Mouse (Mus musculus) neural tube, embryonic 12.5 days (tissue): ENCODE data around the gene Gemin4. TPM values are rescaled to one million over a fixed set of nuclear protein-coding genes. Genes with fewer than 3 reads are reported as not detected.

Source experiments
- ATAC-seq: fragments of 200-750 bp; cut with Nextera tagmentation; 2 replicates; pipeline ENCODE4 v1.8.0; 2017; ENCODE audit warnings: low read depth, mild to moderate bottlenecking, moderate TSS enrichment, moderate library complexity; ENCODE audit not compliant: low FRiP score
- H3K27ac ChIP-seq: fragments of 300-500 bp; sonication (generic); 2 replicates; pipeline ENCODE4 v1.5.1; 2016
- H3K27me3 ChIP-seq: fragments of 300-500 bp; sonication (generic); replicated peaks from 2 replicates; pipeline ENCODE4 v1.6.1; 2016; ENCODE audit warnings: mild to moderate bottlenecking
- H3K36me3 ChIP-seq: fragments of 300-500 bp; sonication (generic); 2 replicates; pipeline ENCODE4 v1.6.1; 2016; ENCODE audit warnings: mild to moderate bottlenecking
- H3K4me1 ChIP-seq: fragments of 300-500 bp; sonication (generic); 2 replicates; pipeline ENCODE4 v1.6.1; 2016
- H3K4me2 ChIP-seq: fragments of 300-500 bp; sonication (generic); replicated peaks from 2 replicates; pipeline ENCODE4 v1.6.1; 2016; ENCODE audit warnings: mild to moderate bottlenecking
- H3K4me3 ChIP-seq: fragments of 300-500 bp; sonication (generic); 2 replicates; pipeline ENCODE4 v1.5.1; 2016
- H3K9ac ChIP-seq: fragments of 300-500 bp; sonication (generic); 2 replicates; pipeline ENCODE4 v1.6.1; 2016; ENCODE audit warnings: mild to moderate bottlenecking
- H3K9me3 ChIP-seq: fragments of 300-500 bp; sonication (generic); 2 replicates; pipeline ENCODE4 v1.6.1; 2016; ENCODE audit warnings: mild to moderate bottlenecking
- WGBS: fragments of 180-500 bp; shearing (Covaris S2); methylation state at CpG from one replicate; pipeline ENCODE4 v1.1.7; 2016; 5-methylcytosine and 5-hydroxymethylcytosine counted together
- polyA plus RNA-seq: library from polyadenylated mRNA; unstranded; fragments of >200 nt; fragmentation: Nextera tagmentation; extraction: Ambion mirVana; gene quantifications from 2 replicates; pipeline ENCODE4 v1.2.1, GENCODE M21; 2016

Gemin4 gene
- polyA plus RNA-seq, 1 experiment from 2014 or later, result 28.6 TPM

- no peak overlapping the region for H3K27ac ChIP-seq
- H3K36me3 ChIP-seq, result peaks cover 12% of the 10 kb centered on the region; the same call in 1 of the 2 replicates
- no peaks in the 10 kb centered on the region for H3K9me3 ChIP-seq
- 68% methylated on average over 5 of the region's 5 CpGs for WGBS
- no peak overlapping the region for H3K4me3 ChIP-seq
- no peak overlapping the region for H3K9ac ChIP-seq
- no peaks in the 10 kb centered on the region for H3K4me1 ChIP-seq
- H3K27me3 ChIP-seq, result no peaks in the 10 kb centered on the region
- no peak for ATAC-seq
- no peak overlapping the region for H3K4me2 ChIP-seq
Measured at GRCm38 (mm10) chr11:76170207-76170606, 47.3 kb downstream of the Gemin4 start.

GRCm38 (mm10) chr11:76168976-76169375 is 48.5 kb downstream of the Gemin4 start:
- H3K4me3 ChIP-seq, result no peak overlapping the region
- WGBS, result 84% methylated on average over 3 of the region's 3 CpGs
- no peak for ATAC-seq
- no peak overlapping the region for H3K27ac ChIP-seq
- no peaks in the 10 kb centered on the region for H3K4me1 ChIP-seq
- no peaks in the 10 kb centered on the region for H3K9me3 ChIP-seq
- H3K36me3 ChIP-seq, result peaks cover 18% of the 10 kb centered on the region
- no peaks in the 10 kb centered on the region for H3K27me3 ChIP-seq
- no peak overlapping the region for H3K9ac ChIP-seq
- no peak overlapping the region for H3K4me2 ChIP-seq

- no peak overlapping the region for H3K9ac ChIP-seq
- no peaks in the 10 kb centered on the region for H3K27me3 ChIP-seq
- no peak overlapping the region for H3K27ac ChIP-seq
- 33% methylated on average over 5 of the region's 5 CpGs for WGBS
- ATAC-seq, result no peak
- H3K36me3 ChIP-seq, result peaks cover 19% of the 10 kb centered on the region
- no peak overlapping the region for H3K4me3 ChIP-seq
- H3K4me2 ChIP-seq, result no peak overlapping the region
- H3K9me3 ChIP-seq, result no peaks in the 10 kb centered on the region
- H3K4me1 ChIP-seq, result no peaks in the 10 kb centered on the region
Measured at GRCm38 (mm10) chr11:76167079-76167765, 50.2 kb downstream of the Gemin4 start.

GRCm38 (mm10) chr11:76166657-76167056 is 50.8 kb downstream of the Gemin4 start:
- H3K27ac ChIP-seq, result no peak overlapping the region
- peaks cover 19% of the 10 kb centered on the region for H3K36me3 ChIP-seq
- WGBS, result 95% methylated on average over 4 of the region's 4 CpGs
- ATAC-seq, result no peak
- H3K4me3 ChIP-seq, result no peak overlapping the region
- no peak overlapping the region for H3K9ac ChIP-seq
- H3K9me3 ChIP-seq, result no peaks in the 10 kb centered on the region
- no peaks in the 10 kb centered on the region for H3K4me1 ChIP-seq
- no peak overlapping the region for H3K4me2 ChIP-seq
- H3K27me3 ChIP-seq, result no peaks in the 10 kb centered on the region

Other genes starting within 250 kb of the Gemin4 start
- 0.28 TPM in 1 of 2 replicates, not detected in the other for gene 1700016K19Rik, start 217.8 kb downstream of the Gemin4 start, polyA plus RNA-seq
- gene Rflnb, start 189.9 kb downstream of the Gemin4 start, polyA plus RNA-seq, result 23.0 and 23.6 TPM in 2 replicates
- 61.7 and 62.2 TPM in 2 replicates for gene Vps53, start 38.0 kb downstream of the Gemin4 start, polyA plus RNA-seq
- 30.4 and 30.6 TPM in 2 replicates for gene Fam57a, start 38.0 kb downstream of the Gemin4 start, polyA plus RNA-seq
- 0.75 and 1.2 TPM in 2 replicates for gene Dbil5, start 56 bp downstream of the Gemin4 start, polyA plus RNA-seq
- 17.1 and 18.7 TPM in 2 replicates for gene Mrm3, start 26.1 kb upstream of the Gemin4 start, polyA plus RNA-seq
- gene Glod4, start 26.1 kb upstream of the Gemin4 start, polyA plus RNA-seq, result 111 TPM in 2 replicates
- 64.1 and 64.4 TPM in 2 replicates for gene Nxn, start 181.5 kb upstream of the Gemin4 start, polyA plus RNA-seq
- 120 and 132 TPM in 2 replicates for gene Timm22, start 189.3 kb upstream of the Gemin4 start, polyA plus RNA-seq